Mouse (Mus musculus) liver, postnatal 0 days (tissue): ENCODE measurements around the gene Pde4d. TPM values are rescaled to one million over a fixed set of nuclear protein-coding genes. Genes with fewer than 3 reads are reported as not detected.

ENCODE experiments used
- ATAC-seq: fragments of 200-750 bp; cut with Nextera tagmentation; 2 replicates; pipeline ENCODE4 v1.8.0; 2017; ENCODE audit warnings: mild to moderate bottlenecking, moderate library complexity
- DNase-seq: peaks from one replicate; pipeline ENCODE4 v3.0.0-alpha.2; 2016
- H3K27ac ChIP-seq: fragments of 300-500 bp; sonication (generic); 2 replicates; pipeline ENCODE4 v1.5.1; 2014; ENCODE audit warnings: antibody characterized with exemption, moderate library complexity, mild to moderate bottlenecking, low read depth
- H3K27me3 ChIP-seq: fragments of 300-500 bp; sonication (generic); 2 replicates; pipeline ENCODE4 v1.6.1; 2014; ENCODE audit warnings: low read length, control low read depth, mixed read lengths; ENCODE audit not compliant: insufficient read depth
- H3K36me3 ChIP-seq: fragments of 300-500 bp; sonication (generic); replicated peaks from 2 replicates; pipeline ENCODE4 v1.6.1; 2014; ENCODE audit warnings: mild to moderate bottlenecking, control low read depth, low read length, moderate library complexity, mixed read lengths; ENCODE audit not compliant: insufficient read depth
- H3K4me1 ChIP-seq: fragments of 300-500 bp; sonication (generic); 2 replicates; pipeline ENCODE4 v1.6.1; 2014; ENCODE audit warnings: antibody characterized with exemption, mild to moderate bottlenecking, control low read depth; ENCODE audit not compliant: insufficient read depth
- H3K4me2 ChIP-seq: fragments of 300-500 bp; sonication (generic); 2 replicates; pipeline ENCODE4 v1.6.1; 2014; ENCODE audit warnings: low read depth, mild to moderate bottlenecking, low read length, moderate library complexity, mixed read lengths
- H3K4me3 ChIP-seq: fragments of 300-500 bp; sonication (generic); 2 replicates; pipeline ENCODE4 v1.5.1; 2014; ENCODE audit warnings: low read depth, low read length
- H3K9ac ChIP-seq: fragments of 300-500 bp; sonication (generic); replicated peaks from 2 replicates; pipeline ENCODE4 v1.6.1; 2014; ENCODE audit warnings: mild to moderate bottlenecking, moderate library complexity
- H3K9me3 ChIP-seq: fragments of 300-500 bp; sonication (generic); 2 replicates; pipeline ENCODE4 v1.6.1; 2016; ENCODE audit warnings: mild to moderate bottlenecking, control low read depth, low read length, mixed read lengths
- CTCF ChIP-seq: sonication (generic); IDR thresholded peaks from 2 replicates; pipeline ENCODE4 v1.5.1; 2016; ENCODE audit warnings: antibody characterized with exemption, low read depth
- EP300 ChIP-seq: IDR thresholded peaks from 2 replicates; pipeline ENCODE4 v1.6.1; 2016; ENCODE audit warnings: antibody characterized with exemption, low read depth, mild to moderate bottlenecking
- WGBS: fragments of 180-500 bp; shearing (Covaris S2); extraction: QIAGEN DNeasy Blood & Tissue Kit; methylation state at CpG from one replicate; pipeline ENCODE4 v1.1.7; 2014; ENCODE audit not compliant: insufficient replicate concordance; 5-methylcytosine and 5-hydroxymethylcytosine counted together
- polyA plus RNA-seq: library from polyadenylated mRNA; unstranded; fragments of >200 nt; fragmentation: Nextera tagmentation; extraction: Ambion mirVana; gene quantifications from 2 replicates; pipeline ENCODE4 v1.2.1, GENCODE M21; 2015

The Pde4d gene
- polyA plus RNA-seq, 1 experiment from 2014 or later: 6.1 TPM

- Histone ChIP-seq H3K27ac (no peak overlapping the region), H3K9me3 (no peaks in the 10 kb centered on the region), H3K9ac (no peak overlapping the region), H3K4me2 (no peak overlapping the region), H3K36me3 (no peaks in the 10 kb centered on the region), H3K4me1 (no peaks in the 10 kb centered on the region), H3K4me3 (no peak overlapping the region), H3K27me3 (no peaks in the 10 kb centered on the region)
- WGBS: 76% methylated on average over 3 of the region's 3 CpGs
- ATAC-seq (no peak), DNase-seq (no peak)
- TF ChIP-seq CTCF: no peak
- no peak for TF ChIP-seq EP300
These were observed 301.6 kb downstream of the Pde4d start for GRCm38 (mm10) chr13:108751155-108751840.

- Histone ChIP-seq H3K4me2 (no peak overlapping the region), H3K9ac (no peak overlapping the region), H3K4me1 (no peaks in the 10 kb centered on the region), H3K36me3 (no peaks in the 10 kb centered on the region), H3K27me3 (no peaks in the 10 kb centered on the region), H3K9me3 (no peaks in the 10 kb centered on the region), H3K27ac (no peak overlapping the region), H3K4me3 (no peak overlapping the region)
- 69% methylated on average over 7 of the region's 7 CpGs for WGBS
- ATAC-seq (no peak), DNase-seq (no peak)
- TF ChIP-seq EP300 (no peak), CTCF (no peak)
These were observed 307.7 kb downstream of the Pde4d start for GRCm38 (mm10) chr13:108757477-108757876.

- no peaks in the 10 kb centered on the region for H3K27me3 ChIP-seq
- no peaks in the 10 kb centered on the region for H3K4me1 ChIP-seq
- ATAC-seq: no peak
- no peaks in the 10 kb centered on the region for H3K36me3 ChIP-seq
- no peak for TF ChIP-seq CTCF
- no peak for TF ChIP-seq EP300
- WGBS: 71% methylated on average over 4 of the region's 4 CpGs
- H3K27ac ChIP-seq: no peak overlapping the region
- H3K9ac ChIP-seq: no peak overlapping the region
- H3K9me3 ChIP-seq: no peaks in the 10 kb centered on the region
- H3K4me2 ChIP-seq: no peak overlapping the region
- DNase-seq: no peak
- no peak overlapping the region for H3K4me3 ChIP-seq
These were observed 308.6 kb downstream of the Pde4d start for GRCm38 (mm10) chr13:108758331-108758730.

- Histone ChIP-seq H3K27ac (no peak overlapping the region), H3K4me3 (no peak overlapping the region), H3K9me3 (no peaks in the 10 kb centered on the region), H3K9ac (no peak overlapping the region), H3K4me1 (no peaks in the 10 kb centered on the region), H3K36me3 (no peaks in the 10 kb centered on the region), H3K27me3 (no peaks in the 10 kb centered on the region), H3K4me2 (no peak overlapping the region)
- WGBS: 78% methylated on average over 4 of the region's 4 CpGs
- TF ChIP-seq EP300: no peak
- TF ChIP-seq CTCF: no peak
- DNase-seq: no peak
- no peak for ATAC-seq
These were observed 309.4 kb downstream of the Pde4d start for GRCm38 (mm10) chr13:108759140-108759539.

- Histone ChIP-seq H3K27me3 (no peaks in the 10 kb centered on the region), H3K27ac (no peak overlapping the region), H3K9me3 (no peaks in the 10 kb centered on the region), H3K36me3 (no peaks in the 10 kb centered on the region), H3K4me1 (no peaks in the 10 kb centered on the region), H3K4me3 (no peak overlapping the region), H3K4me2 (no peak overlapping the region), H3K9ac (no peak overlapping the region)
- ATAC-seq (no peak), DNase-seq (no peak)
- TF ChIP-seq CTCF: no peak
- no peak for TF ChIP-seq EP300
- 68% methylated on average over 3 of the region's 3 CpGs for WGBS
These were observed 313.5 kb downstream of the Pde4d start for GRCm38 (mm10) chr13:108763295-108763694.

GRCm38 (mm10) chr13:108766020-108766727 lies 316.4 kb downstream of the Pde4d start:
- no peak overlapping the region for H3K4me3 ChIP-seq
- H3K27me3 ChIP-seq: no peaks in the 10 kb centered on the region
- H3K36me3 ChIP-seq: no peaks in the 10 kb centered on the region
- no peaks in the 10 kb centered on the region for H3K4me1 ChIP-seq
- no peak overlapping the region for H3K4me2 ChIP-seq
- WGBS: 58% methylated on average over 11 of the region's 11 CpGs
- no peak for TF ChIP-seq EP300
- no peak overlapping the region for H3K9ac ChIP-seq
- H3K27ac ChIP-seq: no peak overlapping the region
- peak; percentile 21 for DNase-seq
- ATAC-seq: no peak
- no peaks in the 10 kb centered on the region for H3K9me3 ChIP-seq
